Mouse (Mus musculus) limb, embryonic 13.5 days (tissue): ENCODE measurements around the gene Serpina1d. TPM values are rescaled to one million over a fixed set of nuclear protein-coding genes. Genes with fewer than 3 reads are reported as not detected.
"Not testable (repeated sequence)": the region's sequence is repeated elsewhere in the genome, so short reads cannot be mapped to it uniquely, and the experiment has no call there.

ENCODE experiments used
- ATAC-seq: fragments of 200-750 bp; cut with Nextera tagmentation; 2 replicates; pipeline ENCODE4 v1.8.0; 2017; ENCODE audit warnings: low read depth, moderate number of reproducible peaks, moderate TSS enrichment; ENCODE audit not compliant: low FRiP score
- H3K27ac ChIP-seq: fragments of 300-500 bp; sonication (generic); 2 replicates; pipeline ENCODE4 v1.5.1; 2015; ENCODE audit warnings: inconsistent platforms, mild to moderate bottlenecking, moderate library complexity
- H3K27me3 ChIP-seq: fragments of 300-500 bp; sonication (generic); 2 replicates; pipeline ENCODE4 v1.6.1; 2015; ENCODE audit warnings: mild to moderate bottlenecking, inconsistent platforms
- H3K36me3 ChIP-seq: fragments of 300-500 bp; sonication (generic); 2 replicates; pipeline ENCODE4 v1.6.1; 2015; ENCODE audit warnings: inconsistent platforms, mild to moderate bottlenecking, moderate library complexity
- H3K4me1 ChIP-seq: fragments of 300-500 bp; sonication (generic); 2 replicates; pipeline ENCODE4 v1.6.1; 2015; ENCODE audit warnings: inconsistent platforms
- H3K4me2 ChIP-seq: fragments of 300-500 bp; sonication (generic); replicated peaks from 2 replicates; pipeline ENCODE4 v1.6.1; 2015; ENCODE audit warnings: inconsistent platforms, mild to moderate bottlenecking, moderate library complexity
- H3K4me3 ChIP-seq: fragments of 300-500 bp; sonication (generic); 2 replicates; pipeline ENCODE4 v1.5.1; 2015; ENCODE audit warnings: moderate library complexity, mild to moderate bottlenecking, inconsistent platforms
- H3K9ac ChIP-seq: fragments of 300-500 bp; sonication (generic); 2 replicates; pipeline ENCODE4 v1.6.1; 2015; ENCODE audit warnings: mild to moderate bottlenecking, inconsistent platforms
- H3K9me3 ChIP-seq: fragments of 300-500 bp; sonication (generic); 2 replicates; pipeline ENCODE4 v1.6.1; 2016; ENCODE audit warnings: inconsistent platforms
- WGBS: fragments of 180-500 bp; shearing (Covaris S2); methylation state at CpG from one replicate; pipeline ENCODE4 v1.1.7; 2015; 5-methylcytosine and 5-hydroxymethylcytosine counted together
- polyA plus RNA-seq: library from polyadenylated mRNA; unstranded; fragments of >200 nt; fragmentation: Nextera tagmentation; extraction: Ambion mirVana; gene quantifications from 2 replicates; pipeline ENCODE4 v1.2.1, GENCODE M21; 2015

The Serpina1d gene
- polyA plus RNA-seq: not detected in 2 replicates

DNA sequence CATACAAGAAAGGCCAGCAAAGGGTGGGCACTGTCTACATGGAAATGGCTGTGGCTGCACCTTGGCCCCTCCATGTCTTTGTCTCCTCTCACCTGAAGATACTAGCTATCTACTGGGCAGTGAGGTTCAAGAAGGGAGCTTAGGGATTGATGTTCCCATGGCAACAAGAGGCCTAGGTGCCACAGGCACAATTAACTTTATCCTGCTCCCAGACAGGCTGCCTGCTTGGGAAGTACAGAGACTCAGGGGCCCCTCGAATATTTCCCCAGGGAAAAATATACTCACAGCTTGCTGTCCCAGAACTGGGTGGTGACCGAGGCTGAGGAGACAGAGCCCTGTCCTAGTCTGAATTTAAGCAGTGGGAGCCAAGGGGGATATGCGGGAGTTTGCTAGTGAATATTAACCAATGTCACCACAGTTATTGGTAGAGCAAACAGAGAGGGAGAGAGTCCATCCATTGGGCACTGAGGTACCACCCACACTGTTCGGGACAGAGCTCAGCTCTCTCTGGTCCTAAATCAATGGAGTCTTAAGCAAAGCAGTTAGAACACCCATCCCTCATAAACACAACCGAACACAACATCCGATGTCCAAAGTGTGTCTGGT is at the start of gene Serpina1d:
Gene Serpina1d (minus strand): TSS at position 347 of the 606 bp plus-strand sequence.
- not testable (repeated sequence) for H3K9ac ChIP-seq, ATAC-seq, H3K36me3 ChIP-seq, H3K27ac ChIP-seq, H3K9me3 ChIP-seq, H3K27me3 ChIP-seq, H3K4me2 ChIP-seq, H3K4me3 ChIP-seq, H3K4me1 ChIP-seq
- WGBS: 83% methylated on average over 6 of the region's 6 CpGs

DNA sequence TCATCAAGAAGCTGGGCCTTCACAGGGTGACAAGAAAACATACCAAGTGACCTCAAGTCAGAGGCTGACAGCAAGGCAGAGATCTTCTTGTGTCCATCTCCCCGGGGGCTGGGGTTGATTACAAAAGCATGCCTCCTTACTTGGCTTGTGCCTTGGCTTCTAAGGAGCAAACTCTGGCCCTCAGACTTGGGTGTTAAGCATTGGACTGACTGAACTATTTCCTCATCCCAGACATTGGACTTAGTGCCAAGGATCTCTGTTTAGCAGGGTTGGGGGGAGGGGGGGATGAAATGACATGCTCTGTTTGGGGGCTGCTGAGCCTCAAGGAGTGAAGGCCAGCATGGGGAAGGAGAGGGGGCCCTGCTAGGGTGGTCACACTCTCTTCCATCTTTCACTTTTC is 2.8 kb downstream of the Serpina1d start:
- not testable (repeated sequence) for ATAC-seq, H3K4me1 ChIP-seq, H3K27me3 ChIP-seq, H3K36me3 ChIP-seq, H3K9me3 ChIP-seq, H3K4me3 ChIP-seq, H3K27ac ChIP-seq, H3K9ac ChIP-seq, H3K4me2 ChIP-seq
- 67% methylated on average over 1 of the region's 1 CpGs for WGBS

DNA sequence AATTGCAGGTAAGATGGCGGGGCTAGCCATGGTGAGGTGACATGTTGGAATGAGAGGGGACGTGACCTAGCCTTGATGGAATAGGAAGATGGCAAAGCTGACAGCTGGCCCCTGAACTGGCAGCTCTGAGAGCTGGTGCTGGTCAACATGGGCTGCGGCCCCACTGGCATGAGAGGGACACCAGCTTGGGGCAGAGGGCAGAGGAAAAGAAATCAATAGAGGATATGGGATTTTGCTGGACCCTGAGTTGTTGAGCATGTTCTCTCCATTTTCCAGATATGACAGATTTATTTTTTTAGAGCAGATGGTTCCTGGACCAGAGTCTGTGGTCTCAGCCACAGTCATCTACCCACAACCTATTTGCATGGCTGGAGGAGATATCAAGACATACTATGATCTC is 10.3 kb downstream of the Serpina1d start:
- H3K27ac ChIP-seq, H3K9ac ChIP-seq, H3K36me3 ChIP-seq, H3K27me3 ChIP-seq, ATAC-seq, H3K4me2 ChIP-seq, H3K4me3 ChIP-seq, H3K4me1 ChIP-seq, H3K9me3 ChIP-seq: not testable (repeated sequence)
- 79% methylated on average over 3 of the region's 3 CpGs for WGBS

GRCm38 (mm10) chr12:103760316-103760715 is 13.1 kb downstream of the Serpina1d start:
- not testable (repeated sequence) for H3K9ac ChIP-seq, H3K36me3 ChIP-seq, H3K4me2 ChIP-seq, H3K4me3 ChIP-seq, H3K4me1 ChIP-seq, ATAC-seq, H3K9me3 ChIP-seq, H3K27ac ChIP-seq, H3K27me3 ChIP-seq
- 88% methylated on average over 3 of the region's 3 CpGs for WGBS

DNA sequence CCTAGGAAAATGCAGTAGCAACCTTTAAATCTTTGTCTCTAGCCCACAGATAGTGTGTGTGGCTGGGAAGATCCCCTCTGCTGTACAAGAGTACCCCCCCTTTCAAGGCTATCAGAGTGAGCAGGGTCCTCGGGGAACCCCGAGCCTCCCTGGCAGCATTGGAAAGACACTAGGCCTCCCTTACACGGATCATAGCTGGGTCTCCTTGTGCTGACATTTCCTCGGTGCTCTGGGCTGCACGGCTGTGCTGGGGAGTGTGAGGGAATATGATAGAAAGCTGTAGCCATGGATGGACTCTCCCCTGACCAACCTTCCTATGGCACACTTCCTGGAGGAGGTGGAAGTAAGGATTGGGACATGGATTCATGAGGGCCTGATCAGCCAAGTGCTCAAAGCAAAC is 27.4 kb downstream of the Serpina1d start:
- not testable (repeated sequence) for H3K4me2 ChIP-seq, H3K4me3 ChIP-seq, H3K9ac ChIP-seq, H3K36me3 ChIP-seq, ATAC-seq, H3K27ac ChIP-seq, H3K4me1 ChIP-seq, H3K27me3 ChIP-seq, H3K9me3 ChIP-seq
- WGBS: 81% methylated on average over 5 of the region's 5 CpGs

DNA sequence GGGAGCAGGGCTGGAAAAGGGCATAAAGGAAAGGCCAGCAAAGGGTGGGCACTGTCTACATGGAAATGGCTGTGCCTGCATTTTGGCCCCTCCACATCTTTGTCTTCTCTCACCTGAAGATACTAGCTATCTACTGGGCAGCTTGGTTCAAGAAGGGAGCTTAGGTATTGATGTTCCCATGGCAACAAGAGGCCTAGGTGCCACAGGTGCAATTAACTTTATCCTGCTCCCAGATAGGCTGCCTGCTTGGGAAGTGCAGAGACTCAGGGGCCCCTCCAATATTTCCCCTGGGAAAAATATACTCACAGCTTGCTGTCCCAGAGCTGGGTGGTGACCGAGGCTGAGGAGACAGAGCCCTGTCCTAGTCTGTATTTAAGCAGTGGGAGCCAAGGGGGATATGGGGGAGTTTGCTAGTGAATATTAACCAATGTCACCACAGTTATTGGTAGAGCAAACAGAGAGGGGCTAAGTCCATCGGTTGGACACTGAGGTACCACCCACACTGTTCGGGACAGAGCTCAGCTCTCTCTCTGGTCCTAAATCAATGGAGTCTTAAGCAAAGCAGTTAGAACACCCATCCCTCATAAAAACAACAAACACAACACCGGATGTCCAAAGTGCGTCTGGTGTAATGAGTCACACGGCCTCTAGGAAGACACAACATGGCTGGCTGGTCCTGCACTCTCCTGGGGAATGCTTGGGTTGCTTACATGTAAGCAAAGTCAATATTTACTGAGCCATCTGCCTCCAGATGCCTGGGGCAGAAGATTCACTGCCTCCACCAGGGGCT is 35.4 kb downstream of the Serpina1d start:
- not testable (repeated sequence) for H3K9ac ChIP-seq, H3K4me1 ChIP-seq, ATAC-seq, H3K9me3 ChIP-seq, H3K4me2 ChIP-seq, H3K27me3 ChIP-seq, H3K36me3 ChIP-seq, H3K27ac ChIP-seq, H3K4me3 ChIP-seq
- whole genome bisulfite sequencing: 83% methylated on average over 6 of the region's 6 CpGs

GRCm38 (mm10) chr12:103735566-103735965 is 37.8 kb downstream of the Serpina1d start:
- not testable (repeated sequence) for ATAC-seq

DNA sequence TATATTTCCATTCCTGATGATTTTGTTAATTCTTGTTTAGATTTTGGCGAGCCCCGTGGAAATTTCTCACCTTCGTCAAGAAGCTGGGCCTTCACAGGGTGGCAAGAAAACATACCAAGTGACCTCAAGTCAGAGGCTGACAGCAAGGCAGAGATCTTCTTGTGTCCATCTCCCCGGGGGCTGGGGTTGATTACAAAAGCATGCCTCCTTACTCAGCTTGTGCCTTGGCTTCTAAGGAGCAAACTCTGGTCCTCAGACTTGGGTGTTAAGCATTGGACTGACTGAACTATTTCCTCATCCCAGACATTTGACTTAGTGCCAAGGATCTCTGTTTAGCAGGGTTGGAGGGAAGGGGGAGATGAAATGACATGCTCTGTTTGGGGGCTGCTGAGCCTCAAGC is 38.3 kb downstream of the Serpina1d start:
- H3K4me1 ChIP-seq, H3K27ac ChIP-seq, H3K36me3 ChIP-seq, H3K4me3 ChIP-seq, H3K4me2 ChIP-seq, H3K9ac ChIP-seq, ATAC-seq, H3K9me3 ChIP-seq, H3K27me3 ChIP-seq: not testable (repeated sequence)
- 87% methylated on average over 4 of the region's 4 CpGs for WGBS

More at GRCm38 (mm10) chr12:103735566-103735965, 37.8 kb downstream of the Serpina1d start:
- H3K36me3 ChIP-seq, H3K27me3 ChIP-seq, H3K4me3 ChIP-seq, H3K9ac ChIP-seq, H3K9me3 ChIP-seq, H3K4me2 ChIP-seq, H3K4me1 ChIP-seq, H3K27ac ChIP-seq: not testable (repeated sequence)
- WGBS: 94% methylated on average over 4 of the region's 4 CpGs

Other genes with a start within 250 kb of the Serpina1d start
- 0.89 and 1.1 TPM in 2 replicates for gene Ppp4r4, start 241.3 kb downstream of the Serpina1d start, polyA plus RNA-seq
- not detected in 2 replicates for gene Serpina10, start 142.1 kb downstream of the Serpina1d start, polyA plus RNA-seq
- 0.18 and 5.3 TPM in 2 replicates for gene Serpina6, start 116.4 kb downstream of the Serpina1d start, polyA plus RNA-seq
- gene Serpina16, start 97.5 kb downstream of the Serpina1d start, polyA plus RNA-seq: not detected in 2 replicates
- gene Serpina1f, start 78.1 kb downstream of the Serpina1d start, polyA plus RNA-seq: not detected in 2 replicates
- gene Serpina1b, start 56.8 kb upstream of the Serpina1d start, polyA plus RNA-seq: 0.36 and 1.5 TPM in 2 replicates
- 0.14 and 0.69 TPM in 2 replicates for gene Serpina1a, start 90.0 kb upstream of the Serpina1d start, polyA plus RNA-seq
- 0.46 TPM in 1 of 2 replicates, not detected in the other for gene Serpina1c, start 131.3 kb upstream of the Serpina1d start, polyA plus RNA-seq
- gene Serpina1e, start 185.4 kb upstream of the Serpina1d start, polyA plus RNA-seq: 0.45 TPM in 1 of 2 replicates, not detected in the other
- gene Serpina11, start 216.4 kb upstream of the Serpina1d start, polyA plus RNA-seq: not detected in 2 replicates
- not detected in 2 replicates for gene Serpina9, start 240.2 kb upstream of the Serpina1d start, polyA plus RNA-seq